Mouse (Mus musculus) myocyte (in vitro differentiated cells): ENCODE measurements around the gene Scn5a. TPM values are rescaled to one million over a fixed set of nuclear protein-coding genes. Genes with fewer than 3 reads are reported as not detected.

Experiments
- H3K27me3 ChIP-seq: one replicate; pipeline ENCODE4 v1.6.1; 2011; ENCODE audit not compliant: control insufficient read depth, insufficient read depth, insufficient read length
- H3K36me3 ChIP-seq: one replicate; pipeline ENCODE4 v1.6.1; 2011; ENCODE audit not compliant: control insufficient read depth, insufficient read depth
- H3K4me2 ChIP-seq: one replicate; pipeline ENCODE4 v1.6.1; 2011; ENCODE audit warnings: low read depth, control low read depth
- H3K4me3 ChIP-seq: one replicate; pipeline ENCODE4 v1.5.1; 2011; ENCODE audit warnings: mild to moderate bottlenecking, control low read depth, moderate library complexity
- H3K79me2 ChIP-seq: one replicate; pipeline ENCODE4 v1.6.1; 2011; ENCODE audit not compliant: control insufficient read depth, insufficient read depth
- H3ac ChIP-seq: one replicate; pipeline ENCODE4 v1.6.1; 2011; ENCODE audit not compliant: control insufficient read depth, insufficient read length
- CEBPB ChIP-seq: IDR thresholded peaks from 2 replicates; pipeline ENCODE4 v1.6.1; 2011; ENCODE audit warnings: mild to moderate bottlenecking, moderate library complexity; ENCODE audit not compliant: poor library complexity, insufficient read depth, severe bottlenecking
- E2F4 ChIP-seq: IDR thresholded peaks from one replicate; pipeline ENCODE4 v1.6.1; 2011; ENCODE audit warnings: mild to moderate bottlenecking, control low read depth, moderate library complexity; ENCODE audit not compliant: insufficient read depth
- MAX ChIP-seq: IDR thresholded peaks from one replicate; pipeline ENCODE4 v1.6.1; 2011; ENCODE audit warnings: low read depth, mild to moderate bottlenecking, control low read depth
- MYOD1 ChIP-seq, 3 experiments: IDR thresholded peaks; one replicate each; pipeline ENCODE4 v1.6.1; 2011; ENCODE audit warnings: control low read depth in 2 of 3, low read depth in 2 of 3, mild to moderate bottlenecking in 2 of 3, moderate library complexity in 1 of 3; ENCODE audit not compliant: insufficient read length in 2 of 3, control insufficient read depth in 1 of 3
- MYOG ChIP-seq, 3 experiments: IDR thresholded peaks; one replicate each; pipeline ENCODE4 v1.6.1; 2011; ENCODE audit warnings: control low read depth in 2 of 3, low read depth in 2 of 3, mild to moderate bottlenecking in 2 of 3; ENCODE audit not compliant: insufficient read length in 2 of 3, control insufficient read depth in 1 of 3, insufficient read depth in 1 of 3
- POLR2A ChIP-seq: IDR thresholded peaks from one replicate; pipeline ENCODE4 v1.6.1; 2011; ENCODE audit warnings: low read depth, mild to moderate bottlenecking, control low read depth, moderate library complexity; ENCODE audit not compliant: insufficient read length
- POLR2AphosphoS2 ChIP-seq: IDR thresholded peaks from one replicate; pipeline ENCODE4 v1.6.1; 2011; ENCODE audit warnings: low read depth, control low read depth; ENCODE audit not compliant: insufficient read length
- REST ChIP-seq: IDR thresholded peaks from one replicate; pipeline ENCODE4 v1.6.1; 2011; ENCODE audit warnings: mild to moderate bottlenecking, control low read depth, moderate library complexity; ENCODE audit not compliant: insufficient read depth, insufficient read length
- SRF ChIP-seq: IDR thresholded peaks from one replicate; pipeline ENCODE4 v1.6.1; 2011; ENCODE audit warnings: low read depth; ENCODE audit not compliant: control insufficient read depth, insufficient read length
- TCF12 ChIP-seq: IDR thresholded peaks from one replicate; pipeline ENCODE4 v1.6.1; 2011; ENCODE audit warnings: mild to moderate bottlenecking, control low read depth; ENCODE audit not compliant: poor library complexity, insufficient read depth, severe bottlenecking
- TCF3 ChIP-seq: IDR thresholded peaks from one replicate; pipeline ENCODE4 v1.6.1; 2011; ENCODE audit warnings: low read depth, control low read depth; ENCODE audit not compliant: insufficient read length
- USF1 ChIP-seq: IDR thresholded peaks from one replicate; pipeline ENCODE4 v1.6.1; 2011; ENCODE audit warnings: low read depth, mild to moderate bottlenecking, control low read depth, moderate library complexity
- polyA plus RNA-seq: library from polyadenylated mRNA; unstranded; fragments of >200 nt; fragmentation: generic; extraction: Trizol; gene quantifications from one replicate; pipeline ENCODE4 v1.2.1, GENCODE M21; 2012; ENCODE audit warnings: missing spikeins

Scn5a gene
- polyA plus RNA-seq, 1 experiment, result 30.6 TPM

DNA sequence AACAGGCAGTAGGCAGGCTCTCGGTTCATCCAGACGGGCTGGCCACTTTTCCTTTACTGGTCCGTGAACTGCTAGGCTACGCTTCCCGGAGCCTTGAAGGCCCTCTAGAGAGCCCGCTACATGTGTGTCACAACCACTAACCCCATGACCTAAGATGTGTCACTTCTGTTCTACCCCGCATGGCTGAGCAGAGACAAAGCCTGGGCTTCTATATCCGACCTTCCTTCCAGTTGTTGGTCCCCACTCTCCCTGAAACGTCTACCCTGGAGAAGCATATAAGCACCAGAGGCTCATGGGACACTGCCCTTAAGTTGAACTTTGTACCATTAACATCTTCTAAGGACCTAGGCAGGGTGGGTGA, 80.6 kb downstream of the Scn5a start:
- Histone ChIP-seq H3K36me3 (no peaks in the 10 kb centered on the region), H3ac (no peak overlapping the region), H3K27me3 (no peaks in the 10 kb centered on the region), H3K4me2 (no peak overlapping the region), H3K4me3 (no peak overlapping the region), H3K79me2 (no peaks in the 10 kb centered on the region)
- TF ChIP-seq MYOD1 (IDR thresholded peaks at IDR 0.05; ENCODE audit: control insufficient read depth in 1 of 3, insufficient read length in 2 of 3, low read depth in 2 of 3) (no peak), SRF (no peak), TCF12 (no peak), POLR2AphosphoS2 (no peak)

DNA sequence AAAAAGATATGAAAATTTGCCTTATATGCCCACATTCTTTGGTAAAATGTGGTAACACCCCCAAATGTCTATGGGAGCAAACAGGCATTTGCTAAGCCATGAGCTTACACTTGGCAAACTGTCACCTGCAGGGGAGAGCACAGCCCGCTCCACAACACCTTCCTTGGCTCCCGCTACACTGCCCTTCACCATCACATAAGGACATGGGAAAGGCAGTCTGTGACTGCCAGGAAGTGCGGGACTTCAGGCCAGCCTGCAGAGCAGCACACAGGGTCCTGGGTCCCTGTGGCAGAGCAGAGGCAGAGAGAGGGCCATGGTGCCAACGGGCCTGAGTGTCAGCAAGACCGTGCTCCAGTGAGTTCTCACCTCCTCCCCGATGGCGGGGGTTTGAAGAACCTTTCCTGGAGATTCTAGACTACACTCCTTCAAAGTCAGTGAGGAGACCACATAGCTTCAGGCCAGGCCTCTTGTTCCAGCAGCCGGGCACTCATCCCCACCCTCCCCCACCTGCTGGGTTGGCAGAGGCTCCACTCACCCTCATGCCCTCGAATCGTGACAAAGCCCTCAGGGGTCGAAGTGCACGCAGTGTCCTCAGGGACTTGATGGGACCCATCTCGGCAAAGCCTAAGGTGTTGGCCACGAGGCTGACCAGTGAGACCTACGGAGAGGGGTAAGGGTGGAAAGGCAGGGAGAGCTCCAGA, 81.1 kb downstream of the Scn5a start:
- Histone ChIP-seq H3K4me2 (no peak overlapping the region), H3K79me2 (no peaks in the 10 kb centered on the region)

DNA sequence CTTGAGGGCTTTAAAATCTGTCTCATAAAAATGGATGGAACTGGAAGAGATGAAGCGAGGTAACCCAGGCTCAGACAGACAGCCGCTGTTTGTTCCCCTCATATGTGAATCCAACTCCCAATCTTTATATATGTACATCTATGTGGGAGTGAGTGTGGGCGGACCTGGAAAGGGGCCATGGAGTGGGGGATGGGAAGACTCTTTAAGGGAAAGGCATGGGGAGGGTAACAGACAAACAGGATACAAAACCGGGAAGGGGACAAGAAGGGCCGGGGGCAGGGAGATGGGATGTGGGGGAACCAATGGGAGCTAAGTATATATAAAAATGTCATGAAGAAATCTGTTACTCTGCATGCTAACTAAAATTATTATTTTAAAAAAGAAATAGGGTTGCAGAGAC, 81.9 kb downstream of the Scn5a start:
- no peaks in the 10 kb centered on the region for H3K79me2 ChIP-seq
- no peak for TF ChIP-seq MYOD1 (IDR thresholded peaks at IDR 0.05; ENCODE audit: control insufficient read depth in 1 of 3, insufficient read length in 2 of 3, low read depth in 2 of 3)
- TF ChIP-seq POLR2AphosphoS2, result no peak
- no peak for TF ChIP-seq REST
- no peak for TF ChIP-seq E2F4
- no peak for TF ChIP-seq MAX
- TF ChIP-seq POLR2A, result no peak
- TF ChIP-seq MYOG (IDR thresholded peaks at IDR 0.05; ENCODE audit: control insufficient read depth in 1 of 3, insufficient read depth in 1 of 3, insufficient read length in 2 of 3, low read depth in 2 of 3), result no peak
- no peak for TF ChIP-seq CEBPB
- no peak for TF ChIP-seq TCF3
- TF ChIP-seq USF1, result no peak
- TF ChIP-seq TCF12, result no peak
- TF ChIP-seq SRF, result no peak
- H3ac ChIP-seq, result no peak overlapping the region
- H3K4me3 ChIP-seq, result no peak overlapping the region
- no peaks in the 10 kb centered on the region for H3K27me3 ChIP-seq
- H3K36me3 ChIP-seq, result no peaks in the 10 kb centered on the region
- no peak overlapping the region for H3K4me2 ChIP-seq

More for the DNA sequence above, 81.1 kb downstream of the Scn5a start:
- TF ChIP-seq E2F4 (no peak), REST (no peak), CEBPB (no peak), MYOG (IDR thresholded peaks at IDR 0.05; ENCODE audit: control insufficient read depth in 1 of 3, insufficient read depth in 1 of 3, insufficient read length in 2 of 3, low read depth in 2 of 3) (no peak), MAX (no peak), TCF12 (no peak), TCF3 (no peak), USF1 (no peak), POLR2AphosphoS2 (no peak), MYOD1 (IDR thresholded peaks at IDR 0.05; ENCODE audit: control insufficient read depth in 1 of 3, insufficient read length in 2 of 3, low read depth in 2 of 3) (no peak), POLR2A (no peak), SRF (no peak)
- Histone ChIP-seq H3K4me3 (no peak overlapping the region), H3K27me3 (no peaks in the 10 kb centered on the region), H3K36me3 (no peaks in the 10 kb centered on the region), H3ac (no peak overlapping the region)

DNA sequence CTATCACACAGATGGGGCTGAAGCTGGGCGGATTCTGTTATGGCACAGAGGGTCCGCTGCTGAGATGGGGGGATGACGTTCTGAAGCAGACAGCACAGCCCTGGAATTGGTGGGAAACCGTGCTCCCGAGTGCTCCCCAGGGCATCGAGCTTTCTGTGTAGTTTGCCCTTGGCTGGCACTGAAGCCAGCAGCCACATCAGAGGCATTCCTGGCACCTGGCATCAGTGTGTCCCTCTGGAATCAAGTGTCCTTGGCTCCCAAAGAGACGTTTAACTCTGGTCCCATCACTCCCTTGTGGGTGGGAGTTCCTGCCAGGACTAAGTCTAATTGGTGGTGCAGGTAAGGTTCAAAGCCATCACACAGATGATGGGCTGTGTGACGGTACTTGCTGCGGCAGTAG, 82.5 kb downstream of the Scn5a start:
- TF ChIP-seq TCF12, result no peak
- no peak for TF ChIP-seq REST
- no peak for TF ChIP-seq POLR2A
- TF ChIP-seq MYOD1 (IDR thresholded peaks at IDR 0.05; ENCODE audit: control insufficient read depth in 1 of 3, insufficient read length in 2 of 3, low read depth in 2 of 3), result no peak
- no peaks in the 10 kb centered on the region for H3K27me3 ChIP-seq
- no peak overlapping the region for H3K4me3 ChIP-seq
- H3K36me3 ChIP-seq, result no peaks in the 10 kb centered on the region
- H3K79me2 ChIP-seq, result no peaks in the 10 kb centered on the region
- H3ac ChIP-seq, result no peak overlapping the region
- no peak overlapping the region for H3K4me2 ChIP-seq

DNA sequence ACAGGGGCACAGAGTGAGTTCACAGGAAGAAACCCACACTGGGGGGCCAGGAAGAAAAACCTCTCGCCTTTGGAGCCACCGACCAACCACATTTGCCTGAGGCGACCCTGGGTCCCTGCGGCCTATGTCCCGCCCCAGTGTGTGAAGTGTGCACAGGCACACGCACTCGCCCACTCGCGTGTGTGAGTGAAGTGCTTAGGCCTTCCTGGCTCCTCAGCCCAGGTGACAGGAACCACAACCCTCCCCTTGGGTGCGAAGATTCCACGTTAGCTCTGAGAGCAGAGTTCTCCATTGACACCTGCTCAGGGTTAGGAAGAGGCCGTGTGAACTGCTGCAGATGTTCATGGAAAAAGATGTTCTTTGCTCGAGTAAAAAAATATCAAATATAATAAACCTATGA, 93.9 kb downstream of the Scn5a start:
- H3K79me2 ChIP-seq, result no peaks in the 10 kb centered on the region
- TF ChIP-seq MYOG (IDR thresholded peaks at IDR 0.05; ENCODE audit: control insufficient read depth in 1 of 3, insufficient read depth in 1 of 3, insufficient read length in 2 of 3, low read depth in 2 of 3) (peak in 1 of 3 experiments; percentile 9), USF1 (no peak), POLR2A (no peak), REST (no peak)
- H3ac ChIP-seq, result no peak overlapping the region
- no peak overlapping the region for H3K4me2 ChIP-seq
- no peaks in the 10 kb centered on the region for H3K36me3 ChIP-seq
- H3K27me3 ChIP-seq, result no peaks in the 10 kb centered on the region
- H3K4me3 ChIP-seq, result no peak overlapping the region
